Mouse (Mus musculus) 3134 (cell line): ENCODE results near the gene Foxo6.

ENCODE experiments used
- DNase-seq: peaks from one replicate; pipeline ENCODE4 v3.0.0-alpha.2; 2011; ENCODE audit warnings: low spot score; ENCODE audit not compliant: insufficient read length; ENCODE audit errors: extremely low read depth

Gene Foxo6

DNA sequence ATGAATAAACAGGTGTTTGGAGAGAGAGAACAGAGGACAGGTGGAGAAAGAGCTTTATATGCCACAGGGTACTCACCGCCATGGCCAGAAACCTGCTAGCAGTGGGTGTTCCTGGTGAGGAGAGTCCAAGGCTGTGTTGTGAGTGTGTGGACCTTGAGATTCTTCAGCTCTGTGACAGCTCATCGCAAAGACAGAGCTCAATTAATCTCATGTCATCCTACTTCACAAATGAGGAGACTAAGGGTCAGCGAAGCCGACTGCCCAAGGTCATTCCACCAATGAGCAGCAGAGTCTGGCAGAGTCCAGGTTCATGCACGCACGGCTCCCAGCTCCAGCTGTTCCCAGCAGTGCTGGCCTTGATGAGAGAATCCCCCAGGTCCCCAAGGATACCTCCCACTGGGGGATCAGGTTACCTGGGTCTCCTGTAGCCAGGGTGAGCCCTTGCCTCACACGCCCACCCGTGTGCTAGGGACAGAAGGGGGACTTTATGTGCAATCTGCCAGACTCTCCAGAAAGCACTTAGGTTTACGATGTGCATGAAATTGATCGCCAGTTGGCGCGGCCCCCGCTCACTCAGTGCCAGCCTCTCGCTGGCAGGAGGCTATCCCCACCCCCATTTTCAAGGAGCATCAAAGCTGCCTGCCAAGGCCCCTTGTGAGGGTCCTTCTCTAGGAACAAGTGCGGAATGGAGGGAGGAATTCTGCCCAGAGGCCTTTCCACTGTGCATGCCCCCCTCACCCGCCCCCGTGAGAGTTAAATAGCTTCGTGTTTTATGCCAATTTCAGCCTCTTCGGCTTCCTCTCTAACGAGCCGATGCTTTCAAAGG lies 27.6 kb downstream of the Foxo6 start:
- DNase-seq = no peak

DNA sequence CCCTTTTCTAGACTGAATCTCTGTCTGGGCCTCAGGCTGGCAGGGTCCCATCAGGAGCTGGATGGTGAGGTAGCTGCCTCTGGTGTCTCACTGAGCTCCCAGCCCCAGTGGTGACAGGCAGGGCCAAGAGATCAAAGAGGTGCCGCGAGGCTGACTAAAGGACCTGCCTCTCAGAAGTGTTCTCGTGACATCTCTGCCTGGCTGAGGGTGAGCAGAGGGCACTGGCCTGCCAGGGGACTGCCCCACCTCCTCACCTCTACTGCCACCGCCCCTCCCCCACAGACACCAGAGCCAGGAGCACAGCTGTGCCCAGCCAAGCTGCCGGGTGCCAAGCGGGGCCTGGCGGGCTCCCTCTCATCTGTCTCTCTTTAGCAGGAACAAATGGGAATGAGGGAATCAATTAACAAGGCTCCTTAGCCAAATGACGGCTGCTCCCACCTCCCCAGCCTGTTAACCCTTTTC lies 38.3 kb downstream of the Foxo6 start:
- peak; percentile 87 for DNase-seq

DNA sequence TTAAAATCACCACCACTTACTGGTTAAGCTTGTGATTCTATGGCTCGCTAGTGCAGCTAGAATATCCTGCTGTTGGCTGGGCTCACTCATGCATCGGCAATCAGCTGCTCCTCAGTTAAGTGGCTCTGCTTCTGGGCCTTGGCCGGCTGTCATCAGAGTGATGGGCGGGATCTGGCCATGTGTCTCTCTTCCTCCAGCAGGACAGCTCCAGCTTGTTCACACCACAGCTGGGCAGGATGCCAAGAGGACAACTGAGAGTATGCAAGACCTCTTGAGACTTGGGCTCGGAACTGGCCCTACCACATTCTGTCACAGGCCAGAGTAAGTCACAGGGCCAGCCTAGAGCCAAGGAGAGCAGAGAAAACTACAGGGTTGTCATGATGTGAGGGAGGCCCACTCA lies 39.7 kb downstream of the Foxo6 start:
- DNase-seq = peak; percentile 77

DNA sequence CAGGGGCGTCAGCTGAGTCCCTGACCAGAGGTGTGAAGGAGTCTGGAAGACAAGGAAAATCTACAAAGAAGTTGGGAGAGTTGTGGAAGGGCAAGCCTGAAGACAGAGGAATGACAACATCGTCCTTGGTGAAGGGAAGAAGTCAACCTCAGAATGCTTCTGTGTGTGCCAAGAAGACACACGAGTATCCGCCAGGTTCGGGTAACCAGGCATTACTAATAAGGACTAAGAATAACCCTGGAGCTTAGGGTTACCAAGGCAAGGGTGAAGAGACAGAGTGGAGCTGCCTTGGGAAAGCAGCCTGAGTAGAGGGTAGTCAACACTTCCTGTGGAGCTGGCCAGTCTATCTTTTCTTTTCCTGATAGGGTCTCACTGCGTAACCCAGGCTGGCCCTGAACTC lies 41.1 kb downstream of the Foxo6 start:
- DNase-seq = no peak

DNA sequence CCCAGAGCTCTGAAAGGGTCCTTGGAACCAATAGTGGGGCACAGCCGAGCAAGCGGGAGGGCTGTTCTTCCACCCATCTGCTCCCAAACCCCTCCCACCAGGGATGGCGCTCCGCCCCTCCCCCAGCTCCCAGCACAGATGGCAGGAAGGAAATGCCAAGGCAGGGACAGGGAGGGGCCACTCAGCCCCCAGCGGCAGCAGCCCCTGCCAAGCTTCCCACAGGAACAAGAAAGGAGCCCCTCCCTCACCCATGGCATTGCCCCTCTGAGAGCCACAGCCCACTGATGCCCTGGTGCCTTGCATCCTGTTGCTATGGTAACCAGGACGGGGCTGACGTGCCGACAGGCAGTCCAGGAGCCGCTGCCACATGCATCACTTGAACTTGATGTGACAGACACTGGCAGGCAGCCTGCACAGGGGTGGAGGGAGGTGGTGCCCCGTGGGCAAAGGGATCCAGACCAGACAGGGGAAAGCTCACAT lies 44.3 kb downstream of the Foxo6 start:
- DNase-seq = peak; percentile 64

DNA sequence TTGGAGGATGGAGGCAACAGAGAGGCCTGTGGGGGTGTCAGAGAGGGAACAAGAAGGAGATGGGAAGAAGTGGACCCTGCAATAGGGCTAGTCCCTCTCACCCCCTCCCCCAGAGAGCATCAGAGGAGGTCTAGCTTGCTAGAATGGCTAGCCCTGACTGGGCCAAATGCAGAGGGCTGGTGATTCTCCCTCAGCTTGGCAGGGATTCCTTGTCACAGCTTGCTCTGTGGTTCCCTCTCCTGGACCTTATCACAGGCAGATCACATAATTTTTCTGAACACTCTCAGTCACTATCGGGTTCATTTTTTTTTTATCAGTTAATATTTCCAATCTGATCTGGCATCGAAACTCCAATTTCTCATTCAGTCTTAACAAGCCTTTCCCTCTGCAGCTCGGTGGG lies 46.0 kb downstream of the Foxo6 start:
- DNase-seq = no peak

DNA sequence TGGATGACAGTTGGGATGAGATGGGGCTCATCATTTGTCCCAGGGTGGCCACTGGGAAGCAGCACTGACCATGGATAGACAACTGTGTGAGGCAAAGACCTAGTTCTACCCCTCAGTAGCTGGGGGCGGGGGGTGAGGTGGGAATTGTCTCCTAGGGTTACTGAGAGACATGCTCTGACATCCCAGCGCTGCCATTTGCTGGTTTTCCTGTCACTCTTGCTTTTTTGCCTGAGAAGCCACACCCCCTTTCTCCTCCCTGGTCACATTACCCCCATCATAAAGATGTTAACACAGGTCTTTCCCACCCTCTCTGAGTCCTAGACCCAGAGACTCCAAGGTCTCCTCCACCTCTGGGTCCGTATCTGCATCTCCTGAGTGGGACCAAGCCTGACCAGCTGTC lies 47.7 kb downstream of the Foxo6 start:
- no peak for DNase-seq

DNA sequence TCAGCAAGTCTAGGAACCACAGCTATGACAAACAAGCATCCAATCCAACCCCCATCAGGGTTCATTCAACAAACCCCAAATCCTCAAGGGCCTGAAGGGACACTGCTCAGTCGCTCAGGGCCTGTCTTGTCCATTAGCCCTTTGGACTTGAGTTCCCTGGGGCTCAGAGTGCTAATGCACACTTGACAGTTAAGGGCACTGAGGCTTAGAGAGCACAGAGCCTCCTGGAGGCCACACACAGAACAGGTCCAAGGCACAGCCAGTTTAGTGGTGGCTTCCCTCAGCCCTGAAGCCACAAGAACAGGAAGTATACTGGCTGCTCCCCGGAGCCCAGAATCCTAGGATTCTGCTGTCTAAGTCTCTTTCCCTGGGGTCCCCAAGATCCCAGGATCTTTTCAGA lies 53.9 kb downstream of the Foxo6 start:
- DNase-seq = no peak

DNA sequence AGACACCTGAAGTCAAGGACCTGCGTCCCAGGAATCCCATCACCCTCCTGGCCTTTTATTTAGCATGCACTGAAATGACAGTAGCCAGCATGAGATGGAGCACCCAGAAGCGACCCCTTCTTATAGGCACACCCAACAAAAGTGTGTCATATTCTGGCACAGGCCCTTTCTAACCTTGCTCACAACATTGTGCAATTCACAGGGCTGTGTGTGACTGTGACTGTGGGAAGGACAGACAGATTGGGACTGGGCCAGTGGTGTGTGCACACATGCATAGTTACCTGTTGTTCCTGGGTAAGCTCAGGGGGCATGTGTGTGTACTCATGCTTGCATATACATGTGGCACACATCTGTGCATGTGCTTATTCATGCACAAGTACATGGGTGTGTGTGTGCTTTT lies 54.6 kb downstream of the Foxo6 start:
- DNase-seq = no peak

DNA sequence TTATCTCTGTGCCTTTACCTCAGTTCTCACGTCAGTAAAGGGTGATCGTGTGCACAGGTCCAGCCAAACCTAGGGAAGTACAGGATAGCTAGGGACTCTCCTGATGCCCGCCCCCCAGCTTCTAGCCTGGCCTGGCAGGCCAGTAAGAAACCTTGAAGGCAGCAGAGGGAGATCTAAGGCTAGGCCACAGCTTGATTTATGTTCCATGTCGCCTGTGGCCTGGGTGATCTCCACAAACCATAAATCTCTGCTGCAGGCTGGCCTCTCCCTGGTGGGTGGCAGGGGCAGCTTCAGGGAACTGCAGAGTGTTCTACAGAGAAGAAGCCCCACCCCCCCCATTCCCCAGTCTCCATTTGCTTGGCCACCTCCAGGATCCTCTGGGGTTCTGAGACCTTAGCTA lies 55.2 kb downstream of the Foxo6 start:
- DNase-seq = no peak

DNA sequence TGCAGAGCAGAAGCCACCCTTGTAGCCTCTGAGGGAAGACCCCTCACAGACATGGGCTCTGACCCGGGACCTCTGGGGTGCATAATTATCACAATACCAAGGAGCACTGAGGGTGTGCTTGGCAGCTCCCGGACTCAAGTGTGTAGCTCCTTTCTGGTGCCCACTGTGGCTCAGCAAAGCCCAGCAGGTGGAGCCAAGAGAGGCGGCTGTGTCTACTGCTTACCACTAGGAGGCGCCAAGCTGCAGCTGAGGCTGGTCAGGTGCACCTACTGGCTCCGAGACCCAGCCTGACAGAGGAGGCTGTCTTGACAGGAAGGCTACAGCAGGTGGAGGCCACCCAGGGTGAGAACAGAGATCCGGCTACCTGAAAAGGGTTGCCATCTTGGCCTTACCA lies 56.9 kb downstream of the Foxo6 start:
- DNase-seq = peak; percentile 61

DNA sequence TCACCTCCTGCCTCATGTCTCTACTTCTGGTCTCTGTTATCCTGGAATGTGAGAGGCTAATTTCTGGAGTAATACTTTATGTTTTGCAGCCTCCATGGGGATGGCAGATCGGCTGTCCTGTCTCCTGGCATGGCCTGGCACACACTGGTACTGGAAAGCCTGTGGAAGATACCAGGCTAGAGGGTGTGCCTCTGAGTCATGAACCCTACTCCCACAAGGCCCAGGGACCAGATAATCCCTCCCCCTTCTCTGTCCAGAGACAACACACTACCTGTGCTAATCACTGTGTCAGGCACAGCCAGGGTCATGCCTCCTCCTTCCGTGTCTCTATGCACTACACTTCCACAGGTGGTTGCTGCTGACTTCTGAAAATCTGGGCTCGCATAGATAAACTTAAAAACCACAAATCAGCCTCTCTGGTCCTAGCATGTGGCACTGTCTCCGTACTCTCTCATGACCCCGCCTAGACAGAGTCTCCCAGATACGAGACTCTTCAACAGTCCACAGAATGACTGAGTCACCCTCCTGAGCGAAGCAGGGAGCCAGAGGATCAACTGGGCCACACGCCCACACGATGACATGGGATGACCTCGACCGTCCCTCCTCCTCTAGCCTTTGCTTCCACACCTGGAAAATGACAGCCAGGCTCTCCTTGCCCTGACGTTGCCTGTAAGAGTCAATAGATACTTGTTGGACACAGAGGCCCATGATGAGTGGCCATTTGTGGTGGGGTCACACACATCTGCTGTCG lies 57.5 kb downstream of the Foxo6 start:
- DNase-seq = peak; percentile 57

DNA sequence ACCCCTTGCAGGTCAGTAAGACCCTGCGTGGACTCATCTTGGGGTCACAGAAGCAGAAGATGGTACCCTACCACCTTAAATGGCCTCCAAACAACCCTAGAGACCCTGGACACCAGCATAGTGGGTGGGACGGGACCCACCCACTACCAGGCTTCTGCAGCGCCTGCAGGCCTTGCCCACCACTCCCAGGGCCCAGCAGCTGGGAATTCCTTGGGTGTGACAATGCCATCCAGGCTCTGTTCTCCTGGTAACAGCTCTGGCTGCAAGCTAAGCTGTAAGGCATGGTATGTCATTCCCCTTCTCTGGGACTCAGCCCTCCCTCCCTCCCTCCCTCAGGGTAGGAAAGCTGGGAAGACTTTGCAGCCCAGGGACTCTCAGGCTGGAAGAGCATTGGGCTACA lies 58.5 kb downstream of the Foxo6 start:
- DNase-seq = no peak

DNA sequence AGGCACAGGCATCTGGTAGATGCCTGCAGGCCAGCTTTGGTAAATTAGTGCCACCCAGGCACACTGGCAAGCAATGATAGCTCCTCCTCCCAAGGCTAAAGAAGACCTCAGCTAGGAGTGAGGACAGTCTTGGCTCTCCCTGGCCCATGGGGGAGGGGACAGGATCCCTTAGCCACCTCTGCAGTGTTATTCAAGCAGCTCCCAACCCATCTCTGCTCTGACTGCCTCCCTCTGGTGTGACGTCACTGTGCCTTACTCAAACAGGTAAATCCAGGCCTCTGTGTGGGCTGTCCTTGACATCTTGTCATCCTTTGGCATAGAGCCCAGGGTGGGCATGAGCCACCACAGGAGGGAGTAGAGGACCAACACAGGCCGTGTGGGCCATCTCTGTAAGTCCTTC lies 59.9 kb downstream of the Foxo6 start:
- no peak for DNase-seq

DNA sequence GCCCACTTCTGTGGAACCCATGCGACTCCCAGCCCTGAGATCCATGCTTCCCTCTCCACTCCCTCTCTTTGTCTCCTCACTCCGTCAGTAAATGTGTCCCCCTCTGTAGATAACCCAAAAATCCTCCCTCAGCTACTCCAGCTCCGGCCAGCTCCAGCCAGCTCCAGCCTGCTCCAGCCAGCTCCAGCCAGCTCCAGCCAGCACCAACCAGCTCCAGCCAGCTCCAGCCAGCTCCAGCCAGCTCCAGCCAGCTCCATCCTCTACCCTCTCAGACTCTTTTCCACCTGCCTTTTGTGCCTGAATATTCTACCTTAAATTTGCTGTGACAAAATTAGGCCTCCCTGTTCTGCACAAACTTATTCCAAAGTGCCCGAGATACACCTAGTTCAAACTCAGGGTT lies 60.5 kb downstream of the Foxo6 start:
- DNase-seq = no peak

DNA sequence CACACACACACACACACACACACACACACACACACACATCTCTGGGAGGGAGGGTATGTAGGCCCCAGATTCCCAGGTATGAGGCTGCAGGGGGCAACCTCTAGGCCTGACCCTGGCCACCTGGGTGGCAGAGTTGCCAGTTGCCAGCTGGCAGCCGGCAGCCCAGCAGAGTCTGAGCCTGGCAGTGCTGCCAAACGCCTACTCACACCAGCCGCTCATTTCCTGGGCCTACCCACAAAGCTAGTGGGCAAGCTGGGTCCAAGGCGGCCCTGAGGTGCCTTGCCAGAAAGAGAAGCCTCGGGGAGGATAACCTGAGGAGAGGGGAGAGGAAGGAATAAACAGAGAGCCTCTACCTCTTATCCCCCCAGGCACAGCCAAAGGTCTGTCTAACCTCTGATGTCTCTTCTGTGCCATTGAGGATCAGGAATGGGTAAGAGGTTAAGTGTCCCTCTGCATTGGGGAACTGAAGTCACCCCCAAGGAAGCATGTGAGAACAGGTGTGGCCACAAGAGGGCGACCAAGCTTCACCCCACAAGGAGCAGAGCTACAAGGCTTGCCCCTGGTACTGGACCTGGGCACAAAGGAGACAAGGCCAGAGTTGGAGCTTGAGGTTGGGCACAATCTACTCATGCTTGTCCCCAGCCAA lies 61.9 kb downstream of the Foxo6 start:
- peak; percentile 69 for DNase-seq

DNA sequence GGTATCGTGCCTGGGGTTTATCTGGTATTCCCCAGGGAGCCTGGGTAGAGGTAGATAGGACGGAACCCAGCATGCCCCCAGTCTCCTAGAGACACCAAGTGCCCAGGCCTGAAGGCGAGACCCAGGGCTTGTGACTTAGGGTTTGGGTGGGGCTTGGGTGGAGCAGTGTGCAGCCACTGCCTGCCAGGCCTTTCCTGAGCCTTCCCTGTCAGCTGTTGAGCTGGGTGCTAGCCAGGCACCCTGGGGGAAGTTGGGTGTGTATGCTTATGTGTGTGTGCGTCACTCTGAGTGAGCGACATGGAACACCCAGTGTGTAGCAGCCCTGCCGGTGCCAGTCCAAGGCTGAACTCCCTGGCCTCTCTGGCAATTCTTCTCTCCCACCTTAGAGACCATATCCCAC lies 63.3 kb downstream of the Foxo6 start:
- peak; percentile 79 for DNase-seq

DNA sequence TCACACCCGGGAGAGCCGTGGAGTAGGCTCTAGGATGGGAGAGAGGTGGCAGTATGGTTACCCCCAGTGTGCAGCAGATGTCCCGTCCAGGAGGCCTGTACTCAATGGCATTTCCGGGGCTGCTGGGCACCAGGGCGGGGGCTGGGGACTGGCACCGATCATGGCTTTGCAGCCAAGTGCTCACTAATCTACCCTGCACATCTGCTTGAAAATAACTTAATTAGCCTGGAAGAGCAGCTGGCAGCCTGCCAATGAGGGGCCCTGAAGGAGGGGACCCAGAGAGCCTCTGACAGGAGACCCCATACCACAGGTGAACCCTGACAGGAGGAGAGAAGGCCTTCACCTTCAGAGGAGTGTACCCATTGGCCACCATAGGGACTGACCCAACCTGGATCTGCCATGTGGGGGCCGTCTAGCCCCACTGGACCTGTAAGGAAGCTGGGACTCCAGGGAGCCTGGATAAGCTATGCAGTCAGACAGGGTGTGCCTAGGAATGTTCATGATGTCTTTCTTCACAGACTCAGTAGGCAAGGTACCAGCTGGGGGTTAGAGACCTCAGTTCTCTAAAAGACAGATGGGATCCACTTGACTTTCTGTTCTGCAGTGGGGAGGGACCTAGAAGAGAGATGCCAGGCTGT lies 63.9 kb downstream of the Foxo6 start:
- DNase-seq = peak; percentile 34

DNA sequence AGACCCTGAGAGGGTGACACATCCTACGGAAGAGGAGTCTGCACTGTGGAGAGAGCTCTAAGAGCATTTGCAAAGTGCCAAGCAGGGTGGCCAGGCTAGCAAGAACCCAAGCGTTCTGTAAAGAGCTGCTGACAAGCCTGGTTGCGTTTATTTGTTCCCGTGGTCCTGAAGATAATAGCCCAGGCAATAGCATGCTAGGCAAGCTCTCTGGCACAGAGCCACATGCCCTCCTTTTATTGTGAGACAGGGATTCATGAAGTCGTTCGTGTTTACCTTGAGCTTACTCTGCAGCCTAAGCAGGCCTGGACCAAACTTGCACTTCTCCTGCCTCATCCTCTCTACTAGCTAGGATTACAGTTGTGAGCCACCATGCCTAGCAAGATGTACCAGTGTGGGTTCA lies 65.4 kb downstream of the Foxo6 start:
- no peak for DNase-seq

DNA sequence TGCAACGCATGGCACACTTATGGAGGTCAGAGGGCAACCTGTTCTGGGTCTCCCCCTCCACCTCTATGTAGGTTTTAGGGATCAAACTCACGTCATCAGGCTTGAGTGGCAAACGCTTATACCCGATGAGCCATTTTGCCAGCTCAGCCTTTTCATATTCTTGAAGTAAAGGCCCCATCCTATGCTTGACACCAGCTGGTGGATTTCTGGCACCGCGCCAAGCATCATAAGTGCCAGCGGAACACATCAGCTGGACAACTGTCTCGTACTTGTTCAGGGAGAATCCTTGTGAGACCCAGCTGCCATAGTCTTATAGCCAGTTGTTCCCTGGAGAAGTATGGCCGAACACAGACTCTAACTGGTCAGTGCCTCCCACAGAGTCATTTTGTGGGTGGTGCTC lies 68.3 kb downstream of the Foxo6 start:
- DNase-seq = no peak
